Mouse (Mus musculus): ENCODE data around the gene Snap23. TPM values are rescaled to one million over a fixed set of nuclear protein-coding genes. Genes with fewer than 3 reads are reported as not detected.

Gene Snap23
- polyA plus RNA-seq (2012; rRNA removed), result 30.1 and 54.9 TPM in 2 replicates

DNA sequence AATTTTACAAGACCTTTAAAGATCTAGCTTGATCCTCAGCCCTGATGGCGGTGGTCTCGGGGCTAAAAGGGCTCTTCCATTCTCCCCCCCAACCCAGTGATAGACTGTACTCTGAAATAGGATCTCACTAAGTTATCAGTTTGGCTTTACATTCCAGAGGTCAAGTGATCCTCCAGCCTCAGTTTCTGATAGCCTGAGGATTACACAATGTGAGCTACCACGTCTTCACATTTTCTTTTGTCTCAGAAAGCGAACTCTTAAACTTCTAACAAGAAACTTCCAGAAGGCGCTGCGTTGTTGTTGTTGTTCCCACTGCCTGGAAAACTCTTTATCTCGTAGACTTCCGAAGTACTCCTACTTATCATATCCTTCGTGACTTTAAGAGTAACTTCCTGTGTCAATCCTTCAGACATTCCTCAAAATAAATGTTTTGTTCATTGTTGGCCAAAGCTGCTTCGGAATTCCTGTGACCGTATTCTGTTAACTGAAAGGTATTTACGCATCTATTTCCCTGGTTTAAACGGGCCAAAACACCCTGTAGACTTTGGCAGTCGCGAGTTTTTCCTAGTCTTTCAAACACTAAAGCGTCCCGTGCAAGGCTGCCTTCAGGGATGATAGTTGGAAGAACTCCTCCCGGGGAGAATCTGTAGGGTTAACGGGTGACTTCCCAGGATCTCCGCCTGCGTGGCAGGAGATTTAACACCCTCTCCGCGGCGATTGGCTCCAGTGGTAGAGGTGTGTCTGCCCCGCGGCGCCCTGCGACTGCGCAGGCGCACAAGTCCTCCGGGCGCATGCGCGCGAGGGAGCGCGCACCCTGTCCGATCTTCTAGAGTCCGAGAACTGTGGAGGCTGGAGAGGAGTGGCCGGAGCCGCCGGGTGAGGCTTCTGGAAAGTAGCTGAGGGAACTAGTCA is at the start of gene Snap23:
Gene Snap23, plus strand, starts transcription at position 786 of the 912 bp plus-strand sequence.

GRCm38 (mm10) chr2:120563235-120563990 is 4.1 kb upstream of the Snap23 start, which contains the start of gene Zfp106:
Gene Zfp106 (minus strand): TSS chr2:120563843.

DNA sequence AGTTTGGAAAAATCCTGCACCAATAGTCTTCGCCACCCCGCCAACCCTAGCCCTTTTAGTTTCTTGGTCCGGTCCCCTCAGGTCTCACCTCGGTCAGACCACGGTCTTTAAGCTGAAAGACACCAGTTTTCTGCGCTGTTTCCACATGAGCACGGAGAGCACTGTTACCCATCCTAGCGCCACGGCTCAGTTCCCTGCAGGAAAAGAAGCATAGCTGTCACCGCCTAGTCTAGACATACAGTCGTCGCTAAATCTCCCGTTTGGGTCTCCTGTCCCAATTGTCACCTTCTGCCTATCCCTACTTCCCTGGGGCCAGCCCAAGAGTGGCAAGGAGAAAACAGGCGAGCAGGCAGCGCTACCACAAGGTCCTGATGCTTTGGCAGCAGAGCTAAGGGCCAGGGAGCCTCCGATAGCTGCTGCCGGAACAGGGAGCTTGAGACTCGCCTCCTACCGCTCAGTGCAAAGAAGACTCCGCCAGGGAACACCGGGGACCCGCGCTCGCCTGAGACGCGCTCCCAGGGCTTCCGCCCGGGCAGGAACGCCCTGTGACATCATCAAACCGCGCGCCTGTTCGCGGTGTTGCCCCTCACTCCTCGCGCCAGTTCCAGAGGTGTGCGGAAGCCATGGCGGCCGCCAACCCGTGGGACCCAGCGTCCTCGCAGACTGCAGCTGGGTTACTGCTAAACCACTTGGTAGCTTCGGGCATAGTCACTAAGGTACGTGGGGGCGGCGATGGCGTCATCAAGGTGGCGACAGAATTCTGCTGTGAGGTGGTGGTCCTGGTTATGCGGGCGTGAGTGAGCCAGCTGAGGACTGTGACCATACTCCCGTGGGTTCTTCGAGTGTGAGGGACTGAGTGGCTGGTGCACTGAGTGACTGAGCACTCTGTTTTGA is 41.6 kb downstream of the Snap23 start, which contains the start of the genes Haus2 and Lrrc57:
Gene Haus2, plus strand, starts transcription at position 554 of the 894 bp plus-strand sequence.
Gene Lrrc57, minus strand, starts transcription at position 691 of the 894 bp plus-strand sequence.

GRCm38 (mm10) chr2:120628886-120629735 is 61.6 kb downstream of the Snap23 start, which contains the start of gene Stard9:
Gene Stard9 (plus strand): TSS chr2:120629121.

Other genes starting within 250 kb of the Snap23 start
- 27.2 and 40.2 TPM in 2 replicates for gene Vps39, start 214.5 kb upstream of the Snap23 start, polyA plus RNA-seq (2012; rRNA removed)
- gene Ganc, start 163.8 kb upstream of the Snap23 start, polyA plus RNA-seq (2012; rRNA removed), result 8.5 and 9.9 TPM in 2 replicates
- gene Tmem87a, start 163.6 kb upstream of the Snap23 start, polyA plus RNA-seq (2012; rRNA removed), result 20.7 and 26.7 TPM in 2 replicates
- gene Capn3, start 111.7 kb upstream of the Snap23 start, polyA plus RNA-seq (2012; rRNA removed), result 3.9 and 4.4 TPM in 2 replicates
- 58.3 and 60.8 TPM in 2 replicates for gene Zfp106, start 3.8 kb upstream of the Snap23 start, polyA plus RNA-seq (2012; rRNA removed)
- gene Haus2, start 41.7 kb downstream of the Snap23 start, polyA plus RNA-seq (2012; rRNA removed), result 15.4 and 24.4 TPM in 2 replicates
- 13.5 and 21.1 TPM in 2 replicates for gene Lrrc57, start 41.8 kb downstream of the Snap23 start, polyA plus RNA-seq (2012; rRNA removed)
- 7.5 and 14.4 TPM in 2 replicates for gene Stard9, start 61.5 kb downstream of the Snap23 start, polyA plus RNA-seq (2012; rRNA removed)